Mouse (Mus musculus) kidney, adult 9 months (tissue): Measurements from ENCODE around the gene BC025920.

Experiments used
- DNase-seq: peaks from one replicate; pipeline ENCODE4 v3.0.0; 2022

Gene BC025920

DNA sequence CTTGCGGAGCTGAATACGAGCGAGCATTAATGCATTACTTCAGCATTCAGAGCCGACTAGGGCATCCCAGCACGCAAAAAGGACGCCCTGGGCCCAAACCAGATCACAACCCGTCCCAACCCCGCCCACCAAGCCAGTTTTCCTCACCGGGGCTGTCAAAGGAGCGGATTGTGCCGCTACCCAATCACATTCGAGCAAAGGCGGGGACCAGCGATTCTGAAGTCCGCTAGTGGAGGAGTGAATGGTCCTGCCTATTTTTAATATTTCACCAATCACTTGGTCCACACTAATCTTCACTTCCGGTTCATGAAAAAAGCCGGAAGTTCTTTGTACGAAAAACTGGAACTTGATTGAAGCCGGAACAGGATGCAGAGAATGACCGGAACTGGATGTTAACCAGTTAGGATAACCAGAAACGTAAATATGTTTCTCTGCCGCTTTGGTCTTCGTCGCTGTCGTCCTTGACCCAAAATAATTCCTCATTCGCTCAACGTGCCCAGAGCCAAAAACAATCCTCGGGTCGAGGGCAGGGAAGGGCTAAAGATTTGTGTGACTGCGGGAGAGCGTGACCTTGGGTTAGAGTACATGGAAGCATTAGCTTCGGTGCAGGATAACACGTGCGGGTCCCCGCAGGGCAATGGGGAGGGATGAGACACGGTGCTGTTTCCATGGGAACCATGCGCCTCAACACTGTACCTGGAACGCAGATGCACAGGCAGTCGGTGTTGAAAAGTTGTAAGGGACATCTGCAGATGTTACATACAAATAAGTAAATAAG is at the start of gene BC025920:
TSS of gene BC025920 (plus strand) at position 297 of the 778 bp plus-strand sequence.
- peak; percentile 99 for DNase-seq

DNA sequence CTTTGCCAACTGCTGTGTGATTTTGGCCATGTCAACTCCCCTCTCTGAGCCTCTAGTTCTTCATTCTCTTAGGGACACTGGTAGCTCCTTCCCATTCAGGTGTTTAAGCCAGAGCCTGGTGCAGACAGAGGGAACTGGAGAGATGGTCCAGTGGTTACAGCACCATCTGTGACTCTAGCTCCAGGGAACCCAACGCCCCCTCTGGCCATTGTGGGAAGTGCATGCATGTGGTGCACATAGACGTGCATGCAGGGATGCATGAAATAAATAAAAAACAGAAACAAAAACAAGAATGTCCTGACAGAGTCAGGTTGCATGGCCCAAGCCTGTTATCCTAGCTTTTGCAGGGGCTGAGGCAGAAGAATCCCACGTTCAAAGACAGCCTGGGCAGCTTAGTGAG is 49.8 kb upstream of the BC025920 start:
- no peak for DNase-seq

DNA sequence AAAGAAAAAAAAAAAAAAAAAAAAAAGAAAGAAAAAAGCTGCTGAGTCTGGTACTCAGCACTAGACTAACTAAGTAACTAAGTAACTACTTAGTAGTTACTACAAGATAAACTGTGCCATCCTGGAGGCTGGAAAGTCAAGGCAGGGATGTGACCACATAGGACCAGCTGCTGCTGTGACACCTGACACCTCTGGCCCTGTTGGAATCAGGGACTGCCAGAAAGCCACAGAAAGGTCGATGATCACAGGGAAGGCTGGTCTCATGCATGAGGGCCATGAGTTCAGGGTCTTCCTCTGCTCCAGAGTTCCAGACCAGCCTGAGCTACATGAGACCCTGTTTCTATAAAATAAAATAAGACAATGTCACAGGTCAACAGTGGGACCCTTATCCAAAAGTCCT is 48.6 kb upstream of the BC025920 start:
- DNase-seq = no peak

DNA sequence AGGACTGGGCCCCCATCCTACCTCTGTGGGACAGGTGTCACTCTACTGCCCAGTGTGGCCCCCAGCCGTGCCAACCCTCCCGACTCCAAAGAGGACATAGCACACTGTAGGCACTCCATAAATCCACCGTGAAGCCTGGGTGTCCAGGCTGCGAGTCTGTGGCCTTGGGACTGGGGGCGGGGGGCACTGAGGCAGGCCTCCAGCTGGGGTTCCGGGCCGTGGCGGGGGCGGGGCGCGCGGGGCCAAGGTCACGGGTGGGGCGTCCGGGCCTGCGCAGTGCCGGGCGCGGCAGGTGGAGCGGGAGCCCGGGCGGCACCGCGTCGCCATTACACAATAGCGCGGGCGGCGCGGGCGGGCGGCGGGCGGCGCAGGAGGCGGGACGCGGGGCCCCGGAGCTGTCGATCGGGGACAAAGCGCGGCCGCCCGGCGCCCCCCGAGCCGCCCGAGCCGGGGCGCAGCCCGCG is 46.9 kb upstream of the BC025920 start, which contains the start of gene Aes:
TSS of gene Aes (plus strand) at position 326 of the 464 bp plus-strand sequence.
- peak; percentile 84 for DNase-seq

DNA sequence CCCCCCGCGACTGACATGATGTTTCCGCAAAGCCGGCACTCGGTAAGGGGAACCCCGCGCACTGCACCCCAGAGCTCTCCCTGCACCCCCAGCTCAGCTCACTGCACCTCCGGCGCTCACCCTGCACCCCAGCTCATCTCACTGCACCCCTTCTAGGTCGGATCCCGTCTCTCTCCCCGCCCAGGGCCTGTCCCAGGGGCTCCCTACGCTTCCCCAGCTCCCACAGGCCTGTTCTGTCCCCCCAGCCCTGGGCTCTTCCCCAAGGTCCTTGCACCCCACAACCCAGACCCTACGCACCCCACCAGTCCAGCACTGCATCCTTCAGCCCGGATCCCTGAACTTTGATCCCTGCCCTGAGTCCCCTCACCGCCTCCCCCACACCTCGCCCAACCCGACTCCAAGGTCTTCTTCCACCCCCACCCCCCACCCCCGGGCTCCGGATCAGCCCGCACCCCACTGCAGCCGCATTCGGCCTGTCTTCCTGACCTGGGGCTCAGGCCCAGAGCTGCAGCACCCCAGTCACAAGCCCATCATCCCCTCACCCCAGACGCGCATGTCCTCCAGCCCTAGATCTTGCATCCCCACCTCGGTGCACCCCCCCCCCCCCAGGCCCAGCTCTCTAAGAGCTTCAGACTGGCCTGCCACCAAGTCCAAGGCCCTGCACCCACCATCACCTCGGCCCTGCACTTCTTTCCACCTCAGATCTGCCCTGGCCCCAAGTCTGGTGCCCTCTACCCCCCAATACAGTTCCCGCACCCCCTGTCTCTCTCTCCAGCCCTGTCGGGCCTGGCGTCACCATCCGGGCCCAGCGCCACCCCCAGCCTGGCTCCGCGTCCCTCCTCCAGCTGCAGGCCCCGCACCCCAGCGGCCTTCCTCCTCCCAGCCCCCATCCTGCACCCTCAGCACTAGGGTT is 46.2 kb upstream of the BC025920 start:
- DNase-seq = peak; percentile 77

DNA sequence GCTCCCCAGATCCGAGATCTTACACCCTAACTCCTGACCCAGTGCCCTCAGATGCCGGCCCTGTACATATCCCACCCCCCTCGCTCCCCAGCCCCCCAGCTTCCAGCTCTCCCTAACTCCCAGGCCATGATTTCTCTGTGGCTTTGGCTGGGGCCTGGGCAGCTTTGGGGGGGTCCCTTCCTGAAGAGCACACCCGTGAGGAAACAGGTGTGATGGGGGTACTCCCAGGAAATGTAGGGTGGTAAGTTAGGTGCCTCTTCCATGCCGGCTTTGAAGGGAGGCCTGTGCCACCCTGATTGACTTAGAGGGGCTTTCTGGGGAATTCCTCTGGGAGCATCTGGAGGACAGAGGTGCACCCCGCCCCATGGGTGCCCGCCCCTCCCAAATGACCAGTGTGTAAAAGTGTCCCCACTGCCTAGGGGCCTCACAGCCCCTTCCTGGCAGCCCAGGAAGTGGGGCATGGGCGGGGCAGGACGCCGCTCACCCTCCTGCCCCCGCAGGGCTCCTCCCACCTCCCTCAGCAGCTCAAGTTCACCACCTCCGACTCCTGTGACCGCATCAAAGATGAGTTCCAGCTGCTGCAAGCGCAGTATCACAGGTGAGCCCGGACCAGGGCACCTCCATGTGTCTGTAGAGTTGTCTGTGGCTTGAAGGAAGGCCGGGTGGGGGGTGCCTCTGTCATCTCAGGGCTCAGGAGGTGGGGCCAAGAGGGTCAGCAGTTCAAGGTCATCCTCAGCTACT is 45.2 kb upstream of the BC025920 start:
- peak; percentile 58 for DNase-seq

DNA sequence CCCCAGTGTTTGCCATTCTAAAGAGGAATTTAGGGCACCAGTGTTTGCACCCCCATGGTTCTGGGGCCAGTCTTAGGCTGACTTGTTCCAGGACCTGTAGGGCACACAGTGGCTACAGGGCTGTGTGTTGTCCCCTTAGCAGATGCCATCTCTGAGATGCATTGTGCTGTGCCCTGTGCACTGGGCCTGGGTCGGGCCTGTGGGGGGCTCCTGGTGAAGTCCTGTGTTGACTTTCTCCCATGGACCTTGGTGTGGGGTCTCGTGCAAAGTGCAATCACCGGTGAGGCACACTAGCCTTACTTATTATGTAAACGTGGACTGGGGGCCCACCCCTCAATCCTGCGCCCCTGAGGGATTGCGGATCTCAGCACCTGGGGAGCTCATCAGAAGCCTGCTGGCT is 43.7 kb upstream of the BC025920 start:
- peak; percentile 10 for DNase-seq

DNA sequence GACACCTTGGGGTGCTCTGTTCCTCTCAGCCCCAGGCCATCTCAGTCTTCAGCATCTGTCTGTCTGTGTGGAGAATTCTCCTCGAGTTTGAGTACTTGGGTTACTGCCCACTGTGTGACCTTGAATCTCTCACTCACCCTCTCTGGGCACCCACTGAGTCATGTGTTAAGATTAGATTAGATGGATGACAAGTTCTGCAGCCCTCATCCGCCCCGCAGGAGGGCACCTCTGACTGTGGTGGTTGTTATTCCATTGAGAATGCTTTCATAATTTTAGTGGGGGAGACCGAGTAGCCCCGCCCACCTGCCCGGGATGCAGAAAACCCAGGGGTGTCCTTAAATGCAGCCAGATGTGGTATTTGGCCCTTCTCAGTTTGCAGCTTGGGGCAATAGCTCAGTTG is 42.6 kb upstream of the BC025920 start:
- no peak for DNase-seq

DNA sequence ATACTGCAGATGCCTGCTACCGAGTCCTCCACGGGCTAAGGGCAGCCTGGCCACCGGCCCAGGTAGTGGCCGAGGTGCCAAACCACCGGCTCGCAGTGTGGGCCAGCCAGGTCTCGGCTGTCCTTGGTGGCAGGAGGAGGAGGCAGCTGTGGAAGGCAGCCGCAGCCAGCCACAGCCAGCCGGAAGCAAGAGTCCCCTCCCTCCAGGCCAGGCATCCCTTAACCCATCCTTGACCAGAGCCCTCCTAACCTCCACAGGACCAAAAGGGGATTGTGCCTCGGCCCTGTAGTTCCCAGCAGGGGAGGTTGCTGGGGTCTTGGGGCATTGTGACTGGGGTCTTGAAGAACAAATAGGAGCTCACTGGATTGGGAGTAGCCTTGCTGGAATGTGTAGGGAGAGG is 41.9 kb upstream of the BC025920 start:
- peak; percentile 69 for DNase-seq

DNA sequence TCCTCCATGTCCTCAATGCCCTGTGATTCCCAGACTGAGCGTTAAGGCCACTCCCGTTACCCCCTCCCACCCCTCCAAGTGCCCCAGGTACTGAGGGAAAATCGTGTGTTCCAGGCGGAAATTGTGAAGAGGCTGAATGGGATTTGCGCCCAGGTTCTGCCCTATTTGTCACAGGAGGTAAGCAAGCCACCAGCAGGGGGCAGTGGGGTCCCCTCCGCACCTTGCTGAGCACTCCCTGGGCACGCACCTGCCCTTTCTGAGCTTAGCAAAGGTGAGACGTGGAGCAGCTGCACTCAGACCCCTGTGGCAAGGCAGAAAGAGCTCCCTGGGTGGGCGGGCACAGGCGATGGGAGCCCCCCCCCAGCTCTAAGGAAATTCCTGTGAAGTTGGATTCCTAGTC is 41.3 kb upstream of the BC025920 start:
- DNase-seq = peak; percentile 71

DNA sequence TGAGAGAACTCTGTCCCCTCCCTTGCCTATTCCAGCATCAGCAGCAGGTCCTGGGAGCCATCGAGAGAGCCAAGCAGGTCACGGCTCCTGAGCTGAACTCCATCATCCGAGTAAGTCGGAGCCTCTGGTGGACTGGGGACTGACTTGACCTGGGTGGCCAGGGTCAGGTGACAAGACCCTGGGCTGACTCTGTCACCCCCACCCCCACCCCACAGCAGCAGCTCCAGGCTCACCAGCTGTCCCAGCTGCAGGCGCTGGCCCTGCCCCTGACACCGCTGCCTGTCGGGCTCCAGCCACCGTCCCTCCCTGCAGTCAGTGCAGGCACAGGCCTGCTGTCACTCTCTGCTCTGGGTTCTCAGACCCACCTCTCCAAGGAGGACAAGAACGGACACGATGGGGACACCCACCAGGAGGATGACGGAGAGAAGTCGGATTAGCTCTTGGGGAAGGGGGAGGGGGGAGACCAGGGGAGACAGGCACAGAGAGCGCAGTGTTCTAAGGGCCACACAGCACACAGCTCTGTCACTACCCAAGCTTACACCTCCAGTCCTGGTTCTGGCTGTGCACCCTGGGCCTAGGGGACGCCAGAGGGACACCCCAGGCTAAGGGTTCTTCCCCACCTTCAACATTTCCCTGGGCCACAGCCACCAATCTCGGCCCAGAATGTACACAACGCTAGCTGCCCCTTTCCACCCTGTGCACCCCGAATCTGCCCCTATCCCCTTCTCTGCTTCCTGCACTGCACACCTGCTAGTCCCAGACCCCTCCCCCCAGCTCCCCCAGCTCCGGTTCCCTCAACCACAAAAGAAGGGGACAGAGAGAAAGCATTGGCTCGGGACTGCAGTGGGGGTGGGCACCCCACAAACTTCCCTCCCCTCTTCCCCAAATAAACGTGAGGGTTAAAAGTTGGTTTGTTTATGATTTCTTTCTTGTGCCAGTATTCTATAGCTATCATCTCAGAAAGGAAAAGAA is 40.5 kb upstream of the BC025920 start:
- DNase-seq = no peak

DNA sequence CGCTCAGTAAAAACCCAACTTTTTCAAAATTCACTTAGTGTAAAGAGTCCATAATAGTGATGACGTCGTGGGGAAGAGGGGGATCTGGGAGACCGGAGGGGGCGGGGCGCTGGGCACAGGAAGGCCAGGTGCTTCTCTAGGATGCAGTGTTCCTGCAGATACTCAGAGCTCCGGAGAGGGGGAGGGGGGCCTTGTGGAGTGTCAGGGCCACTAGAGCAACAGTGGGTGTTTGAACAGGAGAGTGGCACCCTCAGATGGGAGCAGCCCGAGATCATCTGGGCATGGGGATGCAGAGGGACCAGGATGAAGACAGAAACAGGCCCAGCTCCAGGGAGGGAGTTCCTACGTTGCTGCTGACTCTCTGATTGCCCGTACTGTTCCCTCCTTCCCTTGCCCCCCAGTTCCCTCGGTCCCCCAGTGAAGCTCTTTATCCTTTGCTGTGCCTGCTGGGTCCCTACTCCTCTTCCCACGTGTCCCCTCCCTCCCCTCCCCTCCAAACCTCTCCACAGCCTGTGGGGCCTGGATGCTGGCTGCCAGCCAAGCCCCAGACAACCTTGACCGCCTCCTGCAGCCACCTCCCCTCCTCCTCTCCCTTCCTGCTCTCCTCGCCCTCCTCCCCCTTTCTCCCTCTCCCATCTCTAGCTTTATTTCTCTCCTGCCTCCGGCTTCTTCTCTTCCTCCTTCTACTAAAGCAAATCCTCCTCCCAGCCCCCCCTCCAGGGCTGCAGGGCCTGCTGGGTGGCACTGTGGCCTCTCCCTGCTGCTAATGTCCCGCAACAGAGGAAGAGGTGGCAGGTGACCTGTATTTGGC is 37.5 kb upstream of the BC025920 start:
- DNase-seq = peak; percentile 64

DNA sequence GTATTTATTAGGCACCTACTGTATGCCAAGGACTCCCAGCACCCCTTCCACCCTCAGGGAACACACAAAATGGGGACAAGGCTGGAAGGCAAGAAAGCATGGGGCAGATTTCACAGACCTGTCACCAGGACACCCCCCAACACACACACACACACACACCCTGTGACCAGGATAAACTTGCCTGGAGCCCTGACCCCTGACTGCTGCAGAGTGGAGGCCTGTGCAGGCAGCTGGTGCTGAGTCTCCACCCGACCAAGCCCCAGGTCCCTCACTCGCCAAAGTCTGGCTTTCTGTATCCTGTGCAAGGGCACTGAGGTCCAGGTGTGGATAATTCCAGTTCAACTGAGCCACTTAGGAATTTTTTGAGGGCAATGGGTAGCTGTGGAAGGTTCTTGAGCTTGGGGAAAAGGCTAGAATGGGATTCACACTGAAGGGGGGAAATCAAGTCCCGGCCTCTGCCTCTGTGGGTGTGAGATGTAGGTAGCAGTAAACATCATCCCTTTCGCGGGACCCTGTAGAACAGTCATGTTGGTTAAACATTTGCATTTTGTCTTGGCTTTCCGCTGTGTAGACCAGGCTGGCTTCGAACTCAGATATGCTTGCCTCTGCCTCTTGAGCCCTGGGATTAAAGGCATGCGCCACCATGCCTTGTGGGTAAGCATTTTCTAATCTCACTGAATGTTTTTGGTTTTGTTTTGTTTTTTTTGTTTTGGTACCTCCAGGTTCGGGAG is 36.4 kb upstream of the BC025920 start:
- peak; percentile 30 for DNase-seq

DNA sequence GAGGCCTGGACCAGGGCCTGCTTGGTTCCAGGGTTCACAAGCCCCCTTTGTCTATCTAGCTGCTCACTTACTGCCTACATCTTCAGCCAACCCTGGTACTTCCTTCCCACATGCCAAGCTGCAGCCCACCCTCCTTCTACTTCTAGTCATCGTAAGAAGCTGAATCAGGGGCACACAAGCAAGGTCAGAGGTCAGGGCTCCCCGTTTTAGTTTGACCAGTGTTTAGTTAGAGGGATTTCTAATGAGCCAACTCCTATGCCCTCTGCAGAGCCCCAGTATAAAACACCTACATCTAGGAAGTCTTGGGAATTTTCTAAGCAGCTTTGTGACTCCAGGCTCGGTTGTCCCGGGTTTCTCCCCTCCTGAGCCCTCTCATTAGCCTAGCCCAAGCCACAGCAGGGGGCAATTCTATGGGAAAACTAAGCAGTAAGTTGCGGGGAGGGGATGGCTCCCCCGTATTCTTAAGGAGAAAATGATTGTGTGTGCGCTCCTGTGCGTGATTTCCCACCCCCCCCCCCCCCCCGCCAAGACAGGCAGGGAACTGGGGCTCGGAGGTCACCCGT is 35.8 kb upstream of the BC025920 start:
- DNase-seq = no peak

DNA sequence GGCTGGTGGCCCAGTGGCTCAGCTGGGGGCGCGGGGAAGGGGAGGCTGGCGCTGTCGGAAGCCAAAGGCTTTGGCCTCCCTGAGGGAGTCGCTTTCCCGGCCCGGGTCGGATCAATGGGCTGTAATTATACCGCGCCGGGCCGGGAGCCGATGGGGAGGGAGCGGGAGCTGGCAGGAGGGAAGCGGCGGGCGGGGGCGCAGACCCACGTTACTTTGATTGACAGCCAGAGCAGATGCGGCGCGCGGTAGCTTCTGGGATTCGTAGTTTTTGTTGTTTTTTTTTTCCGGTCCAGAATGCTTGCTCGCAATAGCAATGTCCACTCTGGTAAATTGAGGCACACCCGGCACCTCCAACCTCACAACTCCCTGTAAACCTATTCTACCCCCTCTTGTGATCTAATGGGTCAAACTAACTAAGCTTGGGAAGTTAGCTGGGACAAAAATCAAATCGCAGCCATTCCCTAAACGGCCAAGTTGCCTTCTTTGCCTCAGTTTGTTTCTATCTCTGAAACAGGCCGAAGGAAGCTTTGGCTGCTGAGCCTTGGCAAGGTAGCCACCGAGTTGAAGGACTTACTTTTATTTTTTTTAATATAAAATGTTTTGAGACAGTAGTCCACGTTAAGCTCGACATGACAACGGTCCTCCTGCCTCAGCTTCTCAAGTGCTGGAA is 35.1 kb upstream of the BC025920 start:
- peak; percentile 96 for DNase-seq

DNA sequence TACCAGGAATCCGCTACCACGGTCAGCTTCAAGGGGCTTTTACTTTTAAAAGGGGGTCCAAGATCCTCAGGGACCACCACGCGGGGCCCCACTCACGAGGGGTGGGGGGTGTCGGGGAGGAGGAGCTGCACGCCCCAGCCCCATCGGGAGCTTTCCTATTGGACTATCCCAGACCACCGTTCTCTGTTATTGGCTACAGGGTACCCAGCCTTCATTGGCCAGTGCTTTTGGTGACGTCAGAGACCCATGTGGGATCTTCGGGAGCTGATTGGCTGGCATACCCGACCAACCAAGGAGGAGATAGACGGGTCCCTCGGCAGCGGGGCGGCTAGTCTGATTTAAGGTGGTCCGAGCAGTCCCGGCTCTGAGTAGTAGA is 34.6 kb upstream of the BC025920 start:
- DNase-seq = peak; percentile 99

DNA sequence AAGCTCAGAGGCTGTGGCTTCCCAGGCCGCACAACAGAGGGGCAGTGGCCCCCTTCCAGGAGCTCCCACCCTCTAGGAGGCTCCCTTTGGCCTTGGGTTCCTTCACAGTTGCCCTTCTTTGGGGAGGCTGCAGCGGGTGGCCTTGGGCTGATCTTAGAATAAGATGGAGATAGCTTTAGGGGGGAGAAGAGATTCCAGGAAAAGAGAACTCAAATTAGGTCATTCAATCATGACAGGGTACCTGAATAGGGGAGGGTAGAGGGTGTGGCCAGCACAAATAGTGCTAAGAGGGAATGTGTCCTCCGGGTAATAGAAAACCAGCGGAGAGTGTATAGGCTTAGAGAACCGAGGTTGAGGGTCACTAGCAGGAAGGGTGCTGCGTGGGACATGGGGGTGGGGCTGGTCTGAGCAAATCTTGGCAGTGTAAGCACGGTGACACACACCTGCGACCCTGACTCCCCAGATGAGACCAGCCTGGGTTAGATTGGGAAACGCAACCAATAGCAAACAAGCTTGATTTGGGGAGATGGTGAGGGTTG is 33.9 kb upstream of the BC025920 start:
- no peak for DNase-seq

DNA sequence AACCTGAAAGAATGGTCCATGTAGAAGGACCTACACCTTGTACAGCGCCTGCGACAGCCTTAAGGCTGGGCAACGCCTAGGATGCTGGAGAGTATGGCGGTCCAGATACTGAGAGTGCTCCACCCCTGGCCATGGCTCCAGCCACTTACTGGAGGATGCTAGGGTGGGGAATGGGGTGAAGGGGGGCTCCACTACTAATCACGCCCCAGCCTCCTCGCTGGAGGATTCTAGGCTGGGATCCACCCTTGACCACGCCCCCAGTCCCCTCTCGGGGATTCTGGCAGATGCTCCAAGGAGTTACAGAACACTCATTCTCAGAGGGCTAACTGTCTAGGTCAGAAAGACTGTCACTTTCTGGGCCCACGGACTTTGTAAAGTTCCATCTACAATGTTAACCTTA is 33.1 kb upstream of the BC025920 start:
- no peak for DNase-seq
